Mouse (Mus musculus) cerebellum, adult 9-10 months (tissue): ENCODE data around the gene Taf10.
A peak's percentile ranks its signal among the peaks of the same experiment; 100 is the strongest.

Source experiments
- DNase-seq: peaks from one replicate; pipeline ENCODE4 v3.0.0; 2022

Taf10 gene

GRCm38 (mm10) chr7:105708733-105709132 is 35.4 kb downstream of the Taf10 start:
- no peak for DNase-seq

GRCm38 (mm10) chr7:105703816-105704215 is 40.3 kb downstream of the Taf10 start:
- peak; percentile 63 for DNase-seq

DNA sequence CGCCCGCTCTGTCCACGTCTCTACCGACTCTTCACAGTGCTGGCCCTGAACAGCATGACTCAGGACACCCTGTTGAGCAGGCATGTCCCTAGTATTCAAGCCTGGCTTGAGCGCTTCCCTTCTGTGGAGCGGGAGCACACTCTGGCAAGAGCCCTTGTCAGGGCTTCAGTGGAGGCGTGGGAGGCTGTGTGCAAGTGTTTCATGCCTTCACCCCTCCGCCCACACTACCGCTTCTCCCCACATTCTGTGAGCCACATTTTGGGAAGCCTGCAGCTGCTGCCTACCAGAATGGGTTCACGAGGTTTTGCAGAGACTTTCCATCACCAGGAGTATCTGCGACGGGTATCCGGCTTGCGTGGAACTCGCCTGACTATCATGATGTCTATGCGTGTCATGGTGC is 41.0 kb downstream of the Taf10 start:
- peak; percentile 12 for DNase-seq

DNA sequence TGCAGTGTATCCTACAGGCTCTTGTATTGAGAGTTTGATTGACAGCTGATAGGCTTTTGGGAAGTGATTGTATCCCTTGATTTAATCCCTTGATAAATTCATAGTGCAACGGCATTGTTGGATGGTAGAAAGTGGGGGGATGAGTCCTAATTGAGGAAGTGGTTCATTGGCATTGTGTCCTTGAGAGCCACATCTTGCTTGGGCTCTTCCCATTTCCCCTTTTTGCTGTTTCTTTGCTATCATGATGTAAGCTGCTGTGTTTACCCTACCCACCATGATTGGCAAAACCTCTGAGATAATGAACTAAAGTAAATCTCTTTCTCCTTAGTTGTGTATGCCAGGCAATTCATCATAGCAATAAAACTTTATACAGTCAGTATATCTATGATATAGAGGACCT is 53.3 kb downstream of the Taf10 start:
- no peak for DNase-seq
